Mouse (Mus musculus) liver, embryonic 16.5 days (tissue): ENCODE measurements at regions not wholly inside any gene's neighbourhood (a gene's known extent, or its start where the extent isn't known, plus 50 kb on each side); places are given as distances from the start of the nearest gene placed in this dataset.
A peak's percentile ranks its signal among the peaks of the same experiment; 100 is the strongest.

Experiments
- ATAC-seq: fragments of 200-750 bp; cut with Nextera tagmentation; 2 replicates; pipeline ENCODE4 v1.8.0; 2017; ENCODE audit warnings: low read depth, mild to moderate bottlenecking, moderate number of reproducible peaks, moderate library complexity
- H3K27ac ChIP-seq: fragments of 300-500 bp; sonication (generic); 2 replicates; pipeline ENCODE4 v1.5.1; 2014; ENCODE audit warnings: mild to moderate bottlenecking, low read length
- H3K27me3 ChIP-seq: fragments of 300-500 bp; sonication (generic); 2 replicates; pipeline ENCODE4 v1.6.1; 2014; ENCODE audit warnings: low read depth, low read length, mixed read lengths; ENCODE audit not compliant: control insufficient read depth, insufficient read depth
- H3K36me3 ChIP-seq: fragments of 300-500 bp; sonication (generic); 2 replicates; pipeline ENCODE4 v1.6.1; 2014; ENCODE audit warnings: mild to moderate bottlenecking; ENCODE audit not compliant: control insufficient read depth, insufficient read depth
- H3K4me1 ChIP-seq: fragments of 300-500 bp; sonication (generic); 2 replicates; pipeline ENCODE4 v1.6.1; 2014; ENCODE audit warnings: low read depth, low read length, mixed read lengths; ENCODE audit not compliant: control insufficient read depth
- H3K4me2 ChIP-seq: fragments of 300-500 bp; sonication (generic); 2 replicates; pipeline ENCODE4 v1.6.1; 2014; ENCODE audit warnings: low read depth, low read length, mixed read lengths
- H3K4me3 ChIP-seq: fragments of 300-500 bp; sonication (generic); 2 replicates; pipeline ENCODE4 v1.5.1; 2014; ENCODE audit warnings: low read depth, mild to moderate bottlenecking, low read length
- H3K9ac ChIP-seq: fragments of 300-500 bp; sonication (generic); 2 replicates; pipeline ENCODE4 v1.6.1; 2014; ENCODE audit warnings: low read depth, low read length
- H3K9me3 ChIP-seq: fragments of 300-500 bp; sonication (generic); replicated peaks from 2 replicates; pipeline ENCODE4 v1.6.1; 2016; ENCODE audit warnings: low read length; ENCODE audit not compliant: control insufficient read depth
- WGBS: fragments of 180-500 bp; shearing (Covaris S2); extraction: QIAGEN DNeasy Blood & Tissue Kit; methylation state at CpG from one replicate; pipeline ENCODE4 v1.1.7; 2014; ENCODE audit not compliant: insufficient replicate concordance; 5-methylcytosine and 5-hydroxymethylcytosine counted together

GRCm38 (mm10) chr17:83962841-83963240 is 115.1 kb upstream of the Haao start:
- no peak overlapping the region for H3K9ac ChIP-seq
- peaks cover 46% of the 10 kb centered on the region for H3K4me1 ChIP-seq
- no peak overlapping the region for H3K4me3 ChIP-seq
- WGBS, result 10% methylated on average over 4 of the region's 4 CpGs
- H3K9me3 ChIP-seq, result no peaks in the 10 kb centered on the region
- no peak for ATAC-seq
- H3K27ac ChIP-seq, result 0 out of 2 replicates have a peak overlapping the region, but pooled peaks have one; percentile 0
- H3K36me3 ChIP-seq, result no peaks in the 10 kb centered on the region
- H3K4me2 ChIP-seq, result no peak overlapping the region
- no peaks in the 10 kb centered on the region for H3K27me3 ChIP-seq

GRCm38 (mm10) chr17:83962126-83962525 is 114.4 kb upstream of the Haao start:
- H3K9me3 ChIP-seq, result no peaks in the 10 kb centered on the region
- H3K4me3 ChIP-seq, result no peak overlapping the region
- no peak overlapping the region for H3K4me2 ChIP-seq
- H3K4me1 ChIP-seq, result peaks cover 46% of the 10 kb centered on the region
- H3K9ac ChIP-seq, result no peak overlapping the region
- 20% methylated on average over 6 of the region's 6 CpGs for WGBS
- no peaks in the 10 kb centered on the region for H3K27me3 ChIP-seq
- peak overlapping the region; percentile 45; the same call in 1 of the 2 replicates for H3K27ac ChIP-seq
- H3K36me3 ChIP-seq, result no peaks in the 10 kb centered on the region
- peak; percentile 54 for ATAC-seq

DNA sequence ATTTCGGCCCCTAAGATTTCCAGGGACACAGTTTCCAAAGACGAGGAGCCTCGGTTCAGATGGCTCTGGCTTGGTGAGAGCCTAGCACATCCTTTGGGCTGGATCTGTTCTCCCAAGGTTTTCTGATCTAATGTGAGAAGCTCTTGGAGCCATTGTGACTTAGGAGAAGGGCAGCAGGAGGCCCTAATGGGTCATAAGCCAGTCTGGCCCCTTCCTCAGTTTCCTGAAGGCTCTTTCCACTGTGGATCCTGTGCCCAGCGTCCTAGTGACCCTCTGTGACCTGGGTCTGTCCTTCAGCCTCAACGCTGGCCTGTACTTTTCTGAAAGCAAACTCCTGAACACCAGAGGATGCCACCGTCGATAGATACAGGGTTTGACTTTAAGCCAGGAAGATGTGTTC is 113.1 kb upstream of the Haao start:
- H3K4me3 ChIP-seq, result no peak overlapping the region
- H3K9me3 ChIP-seq, result no peaks in the 10 kb centered on the region
- H3K4me1 ChIP-seq, result peaks cover 58% of the 10 kb centered on the region
- no peaks in the 10 kb centered on the region for H3K36me3 ChIP-seq
- H3K4me2 ChIP-seq, result no peak overlapping the region
- H3K9ac ChIP-seq, result no peak overlapping the region
- no peak for ATAC-seq
- 51% methylated on average over 7 of the region's 7 CpGs for WGBS
- H3K27ac ChIP-seq, result no peak overlapping the region
- H3K27me3 ChIP-seq, result no peaks in the 10 kb centered on the region

GRCm38 (mm10) chr17:83960158-83960557 is 112.4 kb upstream of the Haao start:
- no peak for ATAC-seq
- no peaks in the 10 kb centered on the region for H3K9me3 ChIP-seq
- no peak overlapping the region for H3K9ac ChIP-seq

DNA sequence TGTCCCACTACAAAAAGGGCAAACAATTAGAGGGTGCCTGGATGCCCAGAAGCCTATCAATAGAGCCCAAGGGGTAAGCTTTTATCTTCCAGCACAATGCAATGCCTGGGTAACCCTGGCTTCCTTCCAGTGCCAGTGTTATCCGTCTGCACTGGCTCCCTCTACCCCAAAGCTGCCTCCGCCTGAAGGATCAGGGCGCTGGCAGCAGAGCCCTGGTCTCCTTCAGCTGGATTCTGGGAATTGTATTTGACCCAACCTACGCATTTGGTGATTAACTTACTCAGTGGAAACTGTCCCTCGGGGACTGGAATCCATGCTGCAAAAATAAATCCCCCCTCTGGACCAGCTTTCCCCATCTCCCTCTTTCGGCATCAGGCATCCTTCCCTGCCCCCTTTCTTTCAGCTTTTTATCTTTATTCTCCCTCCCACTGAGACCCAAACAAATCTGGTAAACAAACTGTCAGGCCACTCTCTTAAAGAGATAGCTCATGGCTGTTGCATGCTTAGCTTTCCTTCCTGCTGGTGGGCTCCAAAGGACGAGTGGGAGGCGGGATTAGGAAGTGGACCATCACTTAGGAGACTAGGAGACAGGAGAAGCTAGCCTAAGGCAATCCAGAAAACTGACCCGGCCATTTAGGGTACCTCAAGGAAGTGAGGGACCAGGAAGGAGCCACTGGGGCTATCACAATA is 111.5 kb upstream of the Haao start:
- 20% methylated on average over 9 of the region's 9 CpGs for WGBS
- Histone ChIP-seq H3K9me3 (no peaks in the 10 kb centered on the region), H3K27me3 (no peaks in the 10 kb centered on the region), H3K4me2 (no peak overlapping the region), H3K9ac (no peak overlapping the region), H3K4me1 (peaks cover 72% of the 10 kb centered on the region), H3K27ac (peak overlapping the region; percentile 43; the same call in 1 of the 2 replicates), H3K36me3 (no peaks in the 10 kb centered on the region), H3K4me3 (no peak overlapping the region)
- peak; percentile 38; the same call in 1 of the 2 replicates for ATAC-seq

More at GRCm38 (mm10) chr17:83960158-83960557, 112.4 kb upstream of the Haao start:
- 46% methylated on average over 3 of the region's 3 CpGs for WGBS
- Histone ChIP-seq H3K27ac (no peak overlapping the region), H3K36me3 (no peaks in the 10 kb centered on the region), H3K4me1 (peaks cover 64% of the 10 kb centered on the region), H3K27me3 (no peaks in the 10 kb centered on the region), H3K4me2 (no peak overlapping the region), H3K4me3 (no peak overlapping the region)

DNA sequence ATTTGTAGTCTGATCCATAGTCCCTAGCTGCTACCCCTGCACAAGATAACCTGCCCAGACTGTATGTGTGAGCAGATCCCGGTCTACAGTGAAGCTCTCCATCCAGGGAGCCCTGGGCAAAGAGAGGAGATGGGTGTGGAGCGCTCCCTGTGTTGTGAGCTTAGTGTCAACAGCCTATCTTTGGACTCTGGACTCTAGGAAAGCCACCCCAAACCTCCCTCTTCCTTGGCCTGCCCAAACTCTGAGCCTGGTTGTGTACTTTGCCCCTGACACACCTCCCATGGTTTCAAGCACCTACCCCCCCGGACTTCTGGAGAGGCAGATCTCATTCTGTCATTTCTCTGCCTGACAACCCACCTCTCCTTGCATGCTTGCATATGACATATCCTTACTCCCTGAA is 110.9 kb upstream of the Haao start:
- Histone ChIP-seq H3K9ac (no peak overlapping the region), H3K27me3 (no peaks in the 10 kb centered on the region), H3K4me2 (no peak overlapping the region), H3K4me1 (peaks cover 72% of the 10 kb centered on the region), H3K9me3 (no peaks in the 10 kb centered on the region), H3K4me3 (no peak overlapping the region), H3K36me3 (no peaks in the 10 kb centered on the region), H3K27ac (peak overlapping the region; percentile 13; the same call in 1 of the 2 replicates)
- peak; percentile 28; the same call in 1 of the 2 replicates for ATAC-seq
- 34% methylated on average over 3 of the region's 3 CpGs for WGBS

- H3K27me3 ChIP-seq, result no peaks in the 10 kb centered on the region
- H3K9me3 ChIP-seq, result no peaks in the 10 kb centered on the region
- H3K36me3 ChIP-seq, result no peaks in the 10 kb centered on the region
- H3K4me2 ChIP-seq, result no peak overlapping the region; the same call in 1 of the 2 replicates
- no peak overlapping the region for H3K4me3 ChIP-seq
- 34% methylated on average over 12 of the region's 12 CpGs for WGBS
- peak overlapping the region; percentile 58 for H3K27ac ChIP-seq
- H3K9ac ChIP-seq, result no peak overlapping the region
- peaks cover 70% of the 10 kb centered on the region for H3K4me1 ChIP-seq
- ATAC-seq, result no peak
Observed at GRCm38 (mm10) chr17:83957661-83958540, 110.1 kb upstream of the Haao start.

- peak; percentile 61 for ATAC-seq
- Histone ChIP-seq H3K9me3 (no peaks in the 10 kb centered on the region), H3K4me1 (peaks cover 62% of the 10 kb centered on the region), H3K4me2 (peak overlapping the region; percentile 24), H3K9ac (no peak overlapping the region), H3K36me3 (no peaks in the 10 kb centered on the region), H3K4me3 (0 out of 2 replicates have a peak overlapping the region, but pooled peaks have one; percentile 2), H3K27me3 (no peaks in the 10 kb centered on the region), H3K27ac (peak overlapping the region; percentile 64)
- WGBS, result 11% methylated on average over 12 of the region's 12 CpGs
Observed at GRCm38 (mm10) chr17:83956821-83957565, 109.2 kb upstream of the Haao start.
